Mouse (Mus musculus): ENCODE measurements at regions not wholly inside any gene's neighbourhood (a gene's known extent, or its start where the extent isn't known, plus 50 kb on each side); places are given as distances from the start of the nearest gene placed in this dataset.

DNA sequence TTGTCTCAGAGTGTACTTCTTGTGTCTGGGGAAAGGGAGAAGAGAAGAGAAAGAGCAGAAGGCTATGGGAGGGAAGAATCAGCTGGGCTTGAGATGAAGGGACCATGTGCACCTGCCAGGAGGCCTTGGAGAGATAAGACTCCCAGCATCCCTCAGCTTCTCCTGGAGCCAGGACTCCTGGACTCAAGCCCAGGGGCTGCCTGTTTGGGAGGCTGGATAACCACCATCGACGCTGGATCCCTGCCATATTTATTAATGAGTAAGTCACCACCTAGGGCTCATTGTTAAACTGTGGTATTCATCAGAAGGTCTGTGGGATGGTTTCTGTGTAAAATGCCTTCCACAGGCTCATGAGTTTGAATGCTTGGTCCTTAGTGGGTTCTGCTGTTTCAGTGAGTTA is 240.7 kb downstream of the Rps15a start:
- CTCF ChIA-PET: no interaction called here

DNA sequence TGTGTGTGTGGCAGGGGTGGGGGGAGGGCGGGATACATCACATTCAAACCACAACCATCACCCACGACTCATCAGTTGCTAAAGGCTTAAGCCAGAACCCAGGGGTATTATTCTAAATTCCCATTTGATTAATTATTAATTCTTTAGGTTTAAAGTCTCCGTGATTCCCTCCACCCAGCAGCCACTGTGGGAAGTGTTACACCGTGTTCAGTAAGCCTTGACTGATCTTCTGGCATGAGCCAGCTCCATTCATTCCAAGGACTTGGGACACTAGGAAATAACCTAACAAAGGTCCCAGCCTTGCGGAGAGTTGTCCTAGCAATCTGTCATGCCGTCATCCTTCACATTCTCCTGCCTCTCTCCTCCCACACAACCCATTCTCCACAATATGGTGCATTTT is 256.6 kb downstream of the Rps15a start:
- CTCF ChIA-PET: no interaction called here

- CTCF ChIA-PET: no interaction called here
Measured at GRCm38 (mm10) chr7:117855955-117856354, 260.0 kb downstream of the Rps15a start.

DNA sequence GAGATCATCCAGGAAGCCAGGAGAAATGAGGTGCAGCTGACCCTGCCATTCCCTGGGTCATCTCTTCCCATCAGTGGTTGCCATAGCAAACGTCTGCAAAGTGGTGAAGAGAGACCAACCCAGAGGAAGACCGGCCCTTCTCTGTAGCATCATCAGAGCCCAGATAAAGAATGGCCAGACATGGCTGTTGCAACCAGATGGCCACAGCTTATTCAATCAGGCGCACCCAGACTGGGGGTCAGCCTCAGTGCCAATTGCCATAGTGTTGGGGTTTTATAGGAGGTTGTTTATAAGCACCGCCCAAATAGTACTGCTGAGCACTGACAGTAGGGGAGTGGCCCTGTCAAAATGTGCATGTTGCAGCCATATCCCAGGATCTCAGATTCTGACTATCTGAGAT is 262.3 kb downstream of the Rps15a start:
- CTCF ChIA-PET: no interaction called here

- CTCF ChIA-PET: no interaction called here
Measured at GRCm38 (mm10) chr7:117852866-117853265, 263.1 kb downstream of the Rps15a start.

- CTCF ChIA-PET: no interaction called here
Measured at GRCm38 (mm10) chr7:117850822-117851221, 265.2 kb downstream of the Rps15a start.

- CTCF ChIA-PET: no interaction called here
Measured at GRCm38 (mm10) chr7:117846041-117846440, 269.9 kb downstream of the Rps15a start.

- CTCF ChIA-PET: no interaction called here
Measured at GRCm38 (mm10) chr7:117842780-117843179, 273.2 kb downstream of the Rps15a start.

GRCm38 (mm10) chr7:117795035-117795434 is 321.0 kb downstream of the Rps15a start:
- CTCF ChIA-PET: no interaction called here

- CTCF ChIA-PET: no interaction called here
Measured at GRCm38 (mm10) chr7:117793991-117794390, 322.0 kb downstream of the Rps15a start.

- CTCF ChIA-PET: no interaction called here
Measured at GRCm38 (mm10) chr7:117792456-117792855, 323.5 kb downstream of the Rps15a start.

DNA sequence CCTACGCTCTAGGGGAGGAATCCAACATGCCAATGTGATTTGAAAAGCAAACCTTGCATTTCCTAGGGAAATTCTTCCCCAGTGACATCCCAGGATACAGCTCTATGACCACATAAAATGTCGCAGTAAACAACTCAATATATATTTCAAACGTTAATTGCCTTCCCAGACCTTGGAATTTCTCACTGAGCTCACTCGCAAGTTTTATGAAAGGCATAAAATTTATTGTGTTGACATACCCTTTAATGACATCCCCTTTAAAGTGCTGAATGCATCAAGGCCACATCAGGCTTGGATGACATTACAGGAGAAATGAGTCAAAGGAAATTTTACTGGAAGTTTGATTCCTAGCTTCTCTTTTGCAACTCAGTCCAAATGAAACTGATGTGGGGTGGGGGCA is 337.0 kb downstream of the Rps15a start:
- CTCF ChIA-PET: no interaction called here

- CTCF ChIA-PET: no interaction called here
Measured at GRCm38 (mm10) chr7:117777921-117778320, 338.1 kb downstream of the Rps15a start.

- CTCF ChIA-PET: no interaction called here
Measured at GRCm38 (mm10) chr7:117771836-117772235, 344.2 kb downstream of the Rps15a start.

DNA sequence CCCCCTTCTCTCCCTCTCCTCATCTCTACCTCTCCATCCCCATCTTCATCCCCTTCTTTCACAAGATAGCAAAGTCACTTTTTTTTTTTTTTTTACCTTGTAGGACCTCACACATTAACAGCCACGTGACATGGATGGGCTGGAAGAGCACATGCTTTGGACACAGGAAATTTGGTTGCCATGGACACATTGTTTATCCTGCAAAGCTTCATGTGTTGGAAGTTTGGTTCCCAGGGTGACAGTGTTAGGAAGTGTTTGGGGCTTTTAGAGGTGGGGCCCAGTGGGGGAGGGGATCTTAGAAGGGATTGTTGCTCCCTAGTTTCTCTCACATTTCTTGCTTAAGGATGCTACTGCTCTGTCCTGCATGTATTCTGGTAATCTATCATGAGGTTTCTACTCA is 356.5 kb downstream of the Rps15a start:
- CTCF ChIA-PET: no interaction called here

- CTCF ChIA-PET: no interaction called here
Measured at GRCm38 (mm10) chr7:117757033-117757432, 359.0 kb downstream of the Rps15a start.

DNA sequence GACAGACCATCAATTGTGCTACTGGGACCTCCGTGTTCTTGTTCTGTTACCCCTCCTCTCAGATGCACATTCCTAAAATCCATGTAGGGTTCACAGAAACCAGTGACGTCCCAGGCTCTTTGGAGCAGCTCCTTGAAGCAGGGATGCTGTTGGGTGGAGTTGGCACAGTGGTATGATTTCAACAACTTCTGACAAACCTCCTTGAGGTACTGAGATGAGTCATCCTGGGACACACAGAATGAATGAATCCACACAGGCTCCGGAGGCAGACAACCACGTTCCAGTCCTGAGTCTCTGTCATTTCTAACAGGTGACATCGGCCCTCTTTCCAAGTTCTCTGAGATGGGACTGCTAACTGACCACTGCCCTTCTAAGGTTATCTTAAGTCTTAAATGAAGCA is 360.2 kb downstream of the Rps15a start:
- CTCF ChIA-PET: interaction anchor here (0.6 kb wide), 1 partner anchor 1052 kb away, joined by 3 read pairs; no protein-coding TSS in a partner anchor

GRCm38 (mm10) chr7:117753296-117753695 is 362.7 kb downstream of the Rps15a start:
- CTCF ChIA-PET: no interaction called here

GRCm38 (mm10) chr7:117752302-117753185 is 363.4 kb downstream of the Rps15a start:
- CTCF ChIA-PET: no interaction called here

DNA sequence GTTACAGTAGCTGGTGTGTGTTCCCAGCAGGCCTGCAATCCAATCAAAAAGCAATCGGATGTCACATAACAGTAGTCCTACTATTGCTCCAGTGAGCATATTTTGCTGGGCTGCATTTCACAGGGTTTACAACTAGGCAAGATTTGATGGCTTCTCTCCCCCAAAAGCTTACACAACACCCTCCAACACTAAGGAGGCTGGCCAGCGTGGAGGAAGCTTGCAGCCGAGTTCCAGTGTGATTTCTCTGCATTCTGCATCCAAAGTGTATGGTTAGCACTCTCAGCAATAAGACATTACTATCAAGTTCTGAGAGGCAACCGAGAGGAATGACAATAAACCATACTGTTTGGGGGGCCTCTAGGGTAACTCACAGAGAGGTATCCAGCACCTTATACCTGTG is 367.2 kb downstream of the Xylt1 start:
- CTCF ChIA-PET: no interaction called here

- CTCF ChIA-PET: no interaction called here
Measured at GRCm38 (mm10) chr7:117746393-117746792, 365.6 kb downstream of the Xylt1 start.

DNA sequence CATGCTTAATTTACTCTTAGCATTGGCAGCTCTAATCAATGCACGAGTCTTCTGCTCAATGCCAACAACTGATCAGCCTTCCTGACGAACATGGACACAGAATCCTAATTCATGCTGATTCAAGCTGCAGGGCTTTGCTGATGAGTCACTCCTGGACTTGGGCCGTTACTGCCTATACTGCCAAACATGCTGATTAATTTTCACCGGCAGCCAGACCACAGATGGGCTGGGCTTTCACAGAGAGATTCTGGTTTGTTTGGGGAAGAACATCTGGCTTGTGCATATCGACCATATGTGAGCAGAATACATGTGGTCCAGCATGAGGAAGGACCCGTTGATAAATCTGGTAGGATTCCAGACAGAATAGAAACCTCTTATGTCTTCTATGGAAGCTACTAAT is 358.9 kb downstream of the Xylt1 start:
- CTCF ChIA-PET: no interaction called here

GRCm38 (mm10) chr7:117735699-117736020 is 354.9 kb downstream of the Xylt1 start:
- CTCF ChIA-PET: no interaction called here

- CTCF ChIA-PET: no interaction called here
Measured at GRCm38 (mm10) chr7:117734994-117735698, 354.4 kb downstream of the Xylt1 start.

All from spleen, embryonic (tissue).